Mouse (Mus musculus): Measurements from ENCODE around the gene Rpl3l.

DNA sequence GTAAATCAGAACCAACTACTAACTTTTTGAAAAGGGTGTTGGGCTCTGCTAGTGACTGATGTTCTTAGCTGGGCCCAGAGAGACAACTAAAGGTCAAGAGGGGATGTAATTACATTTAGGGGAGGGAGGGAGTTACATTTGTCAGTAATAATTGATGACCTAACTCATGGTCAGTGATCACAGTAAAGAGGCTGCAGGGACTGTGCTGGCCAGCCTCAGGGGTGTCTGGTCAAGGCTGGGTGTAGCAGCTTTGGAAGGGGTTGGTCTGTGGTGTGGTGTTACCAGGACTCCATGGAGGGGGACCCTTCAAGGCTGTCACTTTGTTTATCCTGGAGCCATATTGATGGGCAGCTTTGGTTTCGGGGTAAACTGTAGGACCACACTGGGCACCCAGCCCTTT is 29.8 kb downstream of the Rpl3l start:
- TF ChIP-seq HCFC1 (IDR thresholded peaks at IDR 0.05; ENCODE audit: borderline replicate concordance, insufficient read depth, low read length) (no peak), MAFK (IDR thresholded peaks at IDR 0.05; ENCODE audit: insufficient read depth, low read depth, low read length) (no peak), ZC3H11A (IDR thresholded peaks at IDR 0.05; ENCODE audit: borderline replicate concordance, low read depth, low read length) (no peak), CHD2 (IDR thresholded peaks at IDR 0.05; ENCODE audit: low read depth, low read length) (no peak), ZNF384 (IDR thresholded peaks at IDR 0.05; ENCODE audit: low read depth, low read length) (no peak)

Measured in ES-E14 (cell line).